9 mouse cellular contexts compared by ENCODE assay signal in the genomic region with DNA sequence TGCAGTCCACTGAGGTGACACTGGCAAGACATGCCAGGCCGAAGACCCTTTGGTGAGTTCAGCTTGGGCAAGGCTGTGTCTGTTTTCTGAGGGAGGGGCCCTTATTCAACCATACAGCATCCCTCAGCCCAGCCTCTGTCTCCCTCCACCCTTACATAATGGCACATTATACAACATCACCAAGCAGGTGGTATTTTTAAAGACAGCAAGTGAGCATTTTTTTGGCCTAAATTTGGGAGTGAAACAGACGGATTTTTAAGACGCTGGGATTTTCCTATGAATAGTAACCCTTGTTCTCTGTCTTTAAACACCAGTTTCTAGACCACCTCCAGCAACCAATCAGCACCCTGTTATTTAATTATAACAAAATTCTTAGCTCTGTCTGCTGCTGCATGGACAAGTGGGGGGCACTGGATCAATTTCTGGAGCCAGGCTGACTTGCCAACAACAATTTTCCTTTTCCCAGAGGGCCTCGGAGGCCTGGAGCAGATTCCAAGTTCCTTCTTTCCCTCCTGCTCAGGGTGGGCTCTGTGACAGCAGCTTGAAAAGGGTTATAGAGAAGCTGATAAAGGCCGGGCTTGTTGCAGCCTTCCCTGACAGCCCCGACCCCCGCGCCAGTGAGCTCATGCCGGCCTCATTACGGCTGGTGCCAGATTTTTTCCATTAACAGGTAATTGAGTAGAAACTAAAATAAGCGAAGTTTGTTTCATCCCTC.
DNase-seq lines count a peak whose midpoint lies in the region; ATAC-seq lines count a peak whose summit lies in the region.
"Had no signal": no experiment of that assay in that cellular context is flagged by ENCODE, and none has a peak within 500 bp of the region (broad histone marks: within the 10 kb centered on the region; RNA-seq: fewer than 3 reads in every experiment).

No protein-coding gene starts in this region.

- no peak for ATAC-seq in liver, embryonic 11.5 days (replicated peaks; ENCODE audit: low FRiP score)
- ATAC-seq: Patski had no signal

- H3K9ac ChIP-seq in liver, embryonic 11.5 days (ENCODE audit: low read depth, low read length) = peak overlapping the region; percentile 60

- WGBS in liver, embryonic 11.5 days = 48% methylated on average over 11 of the region's 11 CpGs

- H3K27me3 ChIP-seq in liver, embryonic 11.5 days (replicated peaks; ENCODE audit: control insufficient read depth, insufficient read depth, low read length) = no peaks in the 10 kb centered on the region
- H3K27me3 ChIP-seq: Patski had no signal

- no peaks in the 10 kb centered on the region for H3K36me3 ChIP-seq in liver, embryonic 11.5 days (ENCODE audit: control insufficient read depth, insufficient read depth, low read length)

- no peak for DNase-seq in liver, embryonic 11.5 days (ENCODE audit: low spot score)
- no peak for DNase-seq in liver
- DNase-seq in forelimb bud, embryonic 11.5 days (ENCODE audit: low read depth, low spot score) = peak; percentile 59
- peak; percentile 62 to 69 for DNase-seq in left cerebral cortex, adult 9 months (ENCODE audit: low spot score in 2 of 2)
- peak; percentile 65 for DNase-seq in right cerebral cortex, adult 18-20 months
- DNase-seq in lung, postnatal 25 days (ENCODE audit: low spot score) = no peak
- no peak for DNase-seq in cerebellum, adult 18-20 months
- no peak for DNase-seq in cerebellum, adult 11 months

- peak overlapping the region; percentile 64 for H3K4me2 ChIP-seq in liver, embryonic 11.5 days

- H3K9me3 ChIP-seq in liver, embryonic 11.5 days (ENCODE audit: control insufficient read depth, low read length) = no peaks in the 10 kb centered on the region

- peak overlapping the region; percentile 98 for H3K27ac ChIP-seq in liver, embryonic 11.5 days (ENCODE audit: low read depth, low read length)

- peaks cover 27% of the 10 kb centered on the region for H3K4me1 ChIP-seq in liver, embryonic 11.5 days (replicated peaks; ENCODE audit: control insufficient read depth, insufficient read depth, low read length)

- no peak overlapping the region for H3K4me3 ChIP-seq in liver, embryonic 11.5 days (ENCODE audit: low read depth, low read length)

Comparison
In these comparisons a context has a peak if more than half of its experiments do, and no peak if none do; other contexts are left out.
1. DNase-seq: peak in forelimb bud, embryonic 11.5 days (single experiment), left cerebral cortex, adult 9 months (2 of 2) and right cerebral cortex, adult 18-20 months (single experiment); none in liver, embryonic 11.5 days (single experiment), liver (single experiment), lung, postnatal 25 days (single experiment), cerebellum, adult 18-20 months (0 of 2) and cerebellum, adult 11 months (single experiment).